Mouse (Mus musculus): ENCODE measurements at regions not wholly inside any gene's neighbourhood (a gene's known extent, or its start where the extent isn't known, plus 50 kb on each side); places are given as distances from the start of the nearest gene placed in this dataset.
A peak's percentile ranks its signal among the peaks of the same experiment; 100 is the strongest.

DNA sequence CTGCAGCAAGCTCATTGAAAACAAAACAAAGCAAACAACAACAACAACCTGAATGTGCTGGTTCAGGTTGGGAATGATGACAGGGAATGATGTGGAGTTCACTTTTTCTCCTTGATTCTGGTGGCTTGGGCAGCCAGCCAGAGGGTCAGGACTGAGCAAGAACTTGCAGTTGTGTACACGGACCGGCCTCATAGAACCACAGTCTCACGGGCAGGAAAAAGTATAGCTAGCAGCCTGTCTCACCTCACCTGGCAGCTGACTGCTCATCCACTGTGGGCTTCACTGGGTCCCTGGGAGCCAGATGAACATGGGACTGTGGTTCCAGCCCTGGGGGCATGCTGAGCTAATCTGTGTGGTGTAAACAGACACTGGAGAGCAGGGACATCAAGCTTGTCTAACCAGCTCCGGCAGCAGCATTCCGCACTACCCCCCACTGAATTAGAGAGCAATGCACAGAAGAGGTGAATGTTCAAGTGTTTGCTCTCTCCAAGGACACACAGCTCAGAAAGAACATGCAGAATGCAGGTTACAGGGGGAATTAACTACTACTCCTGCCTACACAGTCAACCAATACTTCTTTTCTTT lies 114.9 kb upstream of the Prr23a1 start:
- H3K9ac ChIP-seq (ENCODE audit: low read depth, low read length), result no peak overlapping the region
- no peak for TF ChIP-seq CTCF (IDR thresholded peaks at IDR 0.05; ENCODE audit: low read depth, low read length)
- no peak for TF ChIP-seq POLR2A (IDR thresholded peaks at IDR 0.05; ENCODE audit: extremely low read depth, insufficient read depth, low read length)
- H3K27ac ChIP-seq (replicated peaks; ENCODE audit: insufficient read depth, low read depth, low read length), result no peak overlapping the region
- no peaks in the 10 kb centered on the region for H3K36me3 ChIP-seq (ENCODE audit: control insufficient read depth, insufficient read depth, low read length)
- H3K27me3 ChIP-seq (ENCODE audit: control insufficient read depth, insufficient read depth, low read length), result no peaks in the 10 kb centered on the region
- WGBS, result 34% methylated on average over 5 of the region's 5 CpGs
- no peak overlapping the region for H3K4me3 ChIP-seq (ENCODE audit: insufficient read depth, low read depth, low read length)
- no peak for DNase-seq (ENCODE audit: extremely low read depth, low read depth, low spot score)
- H3K79me2 ChIP-seq (ENCODE audit: control insufficient read depth, insufficient read depth, low read length), result no peaks in the 10 kb centered on the region
- no peaks in the 10 kb centered on the region for H3K4me1 ChIP-seq (ENCODE audit: control insufficient read depth, insufficient read depth, low read length)

DNA sequence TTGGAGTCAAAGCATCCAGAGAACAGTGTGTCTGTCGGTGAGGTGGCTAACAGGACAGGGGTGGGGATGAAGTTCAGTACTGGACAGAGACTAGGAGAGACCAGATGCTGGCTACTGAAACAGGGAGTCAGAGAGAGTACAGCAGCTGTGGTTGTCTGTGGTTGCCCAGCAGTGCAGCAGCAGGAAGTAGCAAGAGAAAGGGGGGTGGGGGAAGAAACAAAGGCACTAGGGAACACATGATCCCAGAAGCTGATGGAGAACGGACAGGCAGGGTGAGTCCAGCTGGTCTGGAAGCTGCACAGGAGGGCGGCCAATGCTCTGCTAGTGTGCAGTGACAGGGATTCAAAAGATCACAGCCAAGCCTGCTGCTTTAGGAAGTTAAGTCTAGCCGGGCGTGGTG lies 115.7 kb upstream of the Prr23a1 start:
- TF ChIP-seq CTCF (IDR thresholded peaks at IDR 0.05; ENCODE audit: low read depth, low read length) (no peak), POLR2A (IDR thresholded peaks at IDR 0.05; ENCODE audit: extremely low read depth, insufficient read depth, low read length) (no peak)

DNA sequence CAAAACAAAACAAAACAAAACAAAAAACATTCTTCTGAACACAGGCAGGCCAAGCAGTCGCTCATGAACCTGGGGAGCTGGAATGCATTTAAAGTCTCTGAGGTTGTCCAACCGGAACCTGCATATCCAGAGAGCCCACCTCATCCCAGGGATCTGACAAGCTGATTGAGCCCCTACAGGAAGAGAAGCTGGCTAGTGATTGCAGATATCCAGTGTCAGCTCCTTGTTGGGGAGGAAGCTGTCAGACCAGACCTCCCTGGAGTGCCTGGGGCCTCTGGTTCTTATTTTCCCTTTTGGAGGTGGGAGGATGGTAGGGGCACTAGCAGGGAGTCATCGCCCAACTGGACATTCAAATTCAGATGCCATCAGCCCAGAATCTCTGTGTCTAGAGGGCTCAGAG lies 119.4 kb upstream of the Prr23a1 start:
- 71% methylated on average over 3 of the region's 3 CpGs for WGBS
- Histone ChIP-seq H3K4me3 (ENCODE audit: insufficient read depth, low read depth, low read length) (no peak overlapping the region), H3K36me3 (ENCODE audit: control insufficient read depth, insufficient read depth, low read length) (no peaks in the 10 kb centered on the region), H3K27me3 (ENCODE audit: control insufficient read depth, insufficient read depth, low read length) (no peaks in the 10 kb centered on the region), H3K4me1 (ENCODE audit: control insufficient read depth, insufficient read depth, low read length) (no peaks in the 10 kb centered on the region), H3K9ac (ENCODE audit: low read depth, low read length) (no peak overlapping the region), H3K79me2 (ENCODE audit: control insufficient read depth, insufficient read depth, low read length) (no peaks in the 10 kb centered on the region), H3K27ac (replicated peaks; ENCODE audit: insufficient read depth, low read depth, low read length) (no peak overlapping the region)
- DNase-seq (ENCODE audit: extremely low read depth, low read depth, low spot score), result no peak
- TF ChIP-seq POLR2A (IDR thresholded peaks at IDR 0.05; ENCODE audit: extremely low read depth, insufficient read depth, low read length) (no peak), CTCF (IDR thresholded peaks at IDR 0.05; ENCODE audit: low read depth, low read length) (no peak)

More for the DNA sequence above, 115.7 kb upstream of the Prr23a1 start:
- no peaks in the 10 kb centered on the region for H3K36me3 ChIP-seq (ENCODE audit: control insufficient read depth, insufficient read depth, low read length)
- no peak overlapping the region for H3K4me3 ChIP-seq (ENCODE audit: insufficient read depth, low read depth, low read length)
- no peaks in the 10 kb centered on the region for H3K4me1 ChIP-seq (ENCODE audit: control insufficient read depth, insufficient read depth, low read length)
- no peaks in the 10 kb centered on the region for H3K79me2 ChIP-seq (ENCODE audit: control insufficient read depth, insufficient read depth, low read length)
- H3K9ac ChIP-seq (ENCODE audit: low read depth, low read length), result no peak overlapping the region
- H3K27ac ChIP-seq (replicated peaks; ENCODE audit: insufficient read depth, low read depth, low read length), result no peak overlapping the region
- 45% methylated on average over 5 of the region's 5 CpGs for WGBS
- no peak for DNase-seq (ENCODE audit: extremely low read depth, low read depth, low spot score)
- no peaks in the 10 kb centered on the region for H3K27me3 ChIP-seq (ENCODE audit: control insufficient read depth, insufficient read depth, low read length)

DNA sequence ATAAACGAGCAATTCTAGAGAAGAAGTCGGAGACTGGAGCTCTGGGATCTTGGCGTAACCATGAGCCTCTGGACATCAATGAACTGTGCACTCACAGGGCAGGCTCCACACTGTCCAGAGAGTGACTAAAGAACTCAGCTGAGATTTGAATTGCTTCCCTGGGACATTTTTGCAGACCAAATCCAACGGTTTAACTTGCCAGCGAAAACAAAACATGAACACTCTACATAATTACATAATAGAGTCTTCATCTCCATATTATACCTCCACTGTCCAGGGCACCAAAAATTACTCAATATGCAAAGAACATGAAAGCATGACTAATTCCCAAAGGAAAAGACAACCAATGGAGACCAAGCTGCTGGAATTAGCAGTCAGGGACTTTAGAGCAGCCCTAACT lies 119.9 kb upstream of the Mrps22 start:
- WGBS, result 90% methylated on average over 5 of the region's 5 CpGs
- no peak for TF ChIP-seq POLR2A (IDR thresholded peaks at IDR 0.05; ENCODE audit: extremely low read depth, insufficient read depth, low read length)
- no peak for TF ChIP-seq CTCF (IDR thresholded peaks at IDR 0.05; ENCODE audit: low read depth, low read length)

DNA sequence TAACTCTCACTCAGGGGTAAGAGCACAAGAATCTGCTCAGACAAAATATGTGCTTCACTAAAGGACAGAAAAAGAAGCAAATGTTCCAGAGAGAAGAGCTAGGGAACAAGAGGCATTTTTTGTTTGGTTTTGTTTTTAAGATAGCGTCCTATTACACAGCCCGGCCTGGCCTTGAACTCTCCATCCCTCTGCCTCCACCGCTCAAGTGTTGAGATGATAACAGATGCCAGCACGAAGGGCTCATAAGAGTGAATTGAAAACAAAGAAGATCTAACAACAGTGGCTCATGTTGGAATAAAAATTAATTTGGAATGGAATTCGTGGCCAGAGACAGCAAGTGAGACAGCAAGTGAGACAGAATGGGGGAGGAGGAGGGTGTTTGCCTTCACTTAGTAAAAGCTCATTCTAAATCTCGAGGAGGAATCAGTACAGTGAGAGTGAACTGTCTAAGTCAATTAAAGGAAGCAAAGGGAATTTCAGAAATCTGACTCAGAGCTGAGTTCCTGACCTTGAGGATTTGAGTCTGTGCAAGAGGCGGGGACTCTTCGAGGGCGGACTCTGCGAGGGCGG lies 116.3 kb upstream of the Mrps22 start:
- Histone ChIP-seq H3K4me3 (ENCODE audit: insufficient read depth, low read depth, low read length) (no peak overlapping the region), H3K36me3 (ENCODE audit: control insufficient read depth, insufficient read depth, low read length) (no peaks in the 10 kb centered on the region), H3K4me1 (ENCODE audit: control insufficient read depth, insufficient read depth, low read length) (no peaks in the 10 kb centered on the region), H3K27ac (replicated peaks; ENCODE audit: insufficient read depth, low read depth, low read length) (no peak overlapping the region), H3K79me2 (ENCODE audit: control insufficient read depth, insufficient read depth, low read length) (no peaks in the 10 kb centered on the region), H3K9ac (ENCODE audit: low read depth, low read length) (no peak overlapping the region), H3K27me3 (ENCODE audit: control insufficient read depth, insufficient read depth, low read length) (no peaks in the 10 kb centered on the region)
- TF ChIP-seq POLR2A (IDR thresholded peaks at IDR 0.05; ENCODE audit: extremely low read depth, insufficient read depth, low read length) (no peak), CTCF (IDR thresholded peaks at IDR 0.05; ENCODE audit: low read depth, low read length) (no peak)
- DNase-seq (ENCODE audit: extremely low read depth, low read depth, low spot score), result peak; percentile 9
- WGBS, result 52% methylated on average over 11 of the region's 11 CpGs

More for the DNA sequence above, 119.9 kb upstream of the Mrps22 start:
- no peak overlapping the region for H3K4me3 ChIP-seq (ENCODE audit: insufficient read depth, low read depth, low read length)
- DNase-seq (ENCODE audit: extremely low read depth, low read depth, low spot score), result no peak
- no peak overlapping the region for H3K9ac ChIP-seq (ENCODE audit: low read depth, low read length)
- no peaks in the 10 kb centered on the region for H3K36me3 ChIP-seq (ENCODE audit: control insufficient read depth, insufficient read depth, low read length)
- no peaks in the 10 kb centered on the region for H3K27me3 ChIP-seq (ENCODE audit: control insufficient read depth, insufficient read depth, low read length)
- H3K27ac ChIP-seq (replicated peaks; ENCODE audit: insufficient read depth, low read depth, low read length), result no peak overlapping the region
- H3K79me2 ChIP-seq (ENCODE audit: control insufficient read depth, insufficient read depth, low read length), result no peaks in the 10 kb centered on the region
- no peaks in the 10 kb centered on the region for H3K4me1 ChIP-seq (ENCODE audit: control insufficient read depth, insufficient read depth, low read length)

DNA sequence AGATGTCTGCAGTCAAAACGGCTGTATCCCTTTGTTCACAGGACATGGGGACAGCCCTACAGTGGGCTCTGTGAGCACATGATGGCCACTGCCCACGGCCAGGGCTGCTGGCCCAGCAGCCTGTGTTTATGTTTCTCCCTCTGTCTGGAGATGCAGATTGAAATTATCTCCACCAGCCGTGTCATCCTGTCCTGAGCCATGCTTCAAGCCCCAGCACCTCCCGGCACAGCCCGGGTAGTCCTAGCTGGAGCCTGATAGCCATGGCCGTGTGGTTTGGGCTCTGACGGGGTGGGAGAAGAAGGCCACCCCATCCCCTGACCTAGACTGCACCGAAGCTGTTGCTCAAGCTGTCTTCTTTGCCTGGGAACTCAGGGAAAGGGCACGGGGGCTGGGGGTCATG lies 113.2 kb upstream of the Mrps22 start:
- H3K9ac ChIP-seq (ENCODE audit: low read depth, low read length), result no peak overlapping the region
- no peaks in the 10 kb centered on the region for H3K79me2 ChIP-seq (ENCODE audit: control insufficient read depth, insufficient read depth, low read length)
- no peaks in the 10 kb centered on the region for H3K4me1 ChIP-seq (ENCODE audit: control insufficient read depth, insufficient read depth, low read length)
- no peaks in the 10 kb centered on the region for H3K36me3 ChIP-seq (ENCODE audit: control insufficient read depth, insufficient read depth, low read length)
- H3K4me3 ChIP-seq (ENCODE audit: insufficient read depth, low read depth, low read length), result no peak overlapping the region
- TF ChIP-seq CTCF (IDR thresholded peaks at IDR 0.05; ENCODE audit: low read depth, low read length) (no peak), POLR2A (IDR thresholded peaks at IDR 0.05; ENCODE audit: extremely low read depth, insufficient read depth, low read length) (no peak)
- no peaks in the 10 kb centered on the region for H3K27me3 ChIP-seq (ENCODE audit: control insufficient read depth, insufficient read depth, low read length)
- no peak for DNase-seq (ENCODE audit: extremely low read depth, low read depth, low spot score)
- WGBS, result 74% methylated on average over 9 of the region's 9 CpGs
- H3K27ac ChIP-seq (replicated peaks; ENCODE audit: insufficient read depth, low read depth, low read length), result no peak overlapping the region
